Mouse (Mus musculus): ENCODE data around the gene Zfp143.
"Not testable (repeated sequence)": the region's sequence is repeated elsewhere in the genome, so short reads cannot be mapped to it uniquely, and the experiment has no call there.

The Zfp143 gene

GRCm38 (mm10) chr7:110096332-110096731 lies 35.3 kb downstream of the Zfp143 start:
- DNase-seq (ENCODE audit: low spot score in 2 of 2), result no peak

GRCm38 (mm10) chr7:110097106-110097793 lies 36.2 kb downstream of the Zfp143 start:
- no peak for DNase-seq (ENCODE audit: low spot score in 2 of 2)

GRCm38 (mm10) chr7:110100854-110101253 lies 39.8 kb downstream of the Zfp143 start:
- DNase-seq (ENCODE audit: low spot score in 2 of 2), result no peak

GRCm38 (mm10) chr7:110101266-110101665 lies 40.2 kb downstream of the Zfp143 start:
- no peak for DNase-seq (ENCODE audit: low spot score in 2 of 2)

- no peak for DNase-seq (ENCODE audit: low spot score in 2 of 2)
Measured at GRCm38 (mm10) chr7:110105041-110105440, 44.0 kb downstream of the Zfp143 start.

GRCm38 (mm10) chr7:110106633-110107032 lies 45.6 kb downstream of the Zfp143 start:
- DNase-seq (ENCODE audit: low spot score in 2 of 2), result no peak

GRCm38 (mm10) chr7:110108524-110108923 lies 47.5 kb downstream of the Zfp143 start:
- DNase-seq (ENCODE audit: low spot score in 2 of 2), result not testable (repeated sequence)

GRCm38 (mm10) chr7:110108967-110109610 lies 48.1 kb downstream of the Zfp143 start:
- no peak for DNase-seq (ENCODE audit: low spot score in 2 of 2)

GRCm38 (mm10) chr7:110110061-110110656 lies 49.1 kb downstream of the Zfp143 start:
- no peak for DNase-seq (ENCODE audit: low spot score in 2 of 2)

GRCm38 (mm10) chr7:110114699-110115098 lies 53.7 kb downstream of the Zfp143 start:
- DNase-seq (ENCODE audit: low spot score in 2 of 2), result no peak

- peak in 1 of 2 experiments; percentile 26 for DNase-seq (ENCODE audit: low spot score in 2 of 2)
Measured at GRCm38 (mm10) chr7:110116731-110117291, 55.8 kb downstream of the Zfp143 start.

- DNase-seq (ENCODE audit: low spot score in 2 of 2), result no peak
Measured at GRCm38 (mm10) chr7:110118448-110118847, 57.4 kb downstream of the Zfp143 start.

- DNase-seq (ENCODE audit: low spot score in 2 of 2), result no peak
Measured at GRCm38 (mm10) chr7:110120157-110120784, 59.3 kb downstream of the Zfp143 start.

- no peak for DNase-seq (ENCODE audit: low spot score in 2 of 2)
Measured at GRCm38 (mm10) chr7:110121162-110121515, 60.1 kb downstream of the Zfp143 start.

GRCm38 (mm10) chr7:110121516-110122288 lies 60.7 kb downstream of the Zfp143 start, which contains the start of gene Wee1:
TSS of gene Wee1 (plus strand) at chr7:110122046.
- DNase-seq (ENCODE audit: low spot score in 2 of 2), result peak; percentile 98

GRCm38 (mm10) chr7:110122289-110122564 lies 61.2 kb downstream of the Zfp143 start:
- no peak for DNase-seq (ENCODE audit: low spot score in 2 of 2)

GRCm38 (mm10) chr7:110122565-110123422 lies 61.8 kb downstream of the Zfp143 start:
- DNase-seq (ENCODE audit: low spot score in 2 of 2), result peak; percentile 49 to 59

- DNase-seq (ENCODE audit: low spot score in 2 of 2), result peak; percentile 22 to 40
Measured at GRCm38 (mm10) chr7:110123844-110124555, 63.0 kb downstream of the Zfp143 start.

- no peak for DNase-seq (ENCODE audit: low spot score in 2 of 2)
Measured at GRCm38 (mm10) chr7:110128566-110128965, 67.5 kb downstream of the Zfp143 start.

GRCm38 (mm10) chr7:110132272-110132671 lies 71.3 kb downstream of the Zfp143 start:
- not testable (repeated sequence) for DNase-seq (ENCODE audit: low spot score in 2 of 2)

Measured in spleen, postnatal 36 days (tissue).